Mouse (Mus musculus): Measurements from ENCODE around the gene Pitpnm2. TPM values are rescaled to one million over a fixed set of nuclear protein-coding genes. Genes with fewer than 3 reads are reported as not detected.
"Not testable (repeated sequence)": the region's sequence is repeated elsewhere in the genome, so short reads cannot be mapped to it uniquely, and the experiment has no call there.

Gene Pitpnm2
- 8.0 and 14.3 TPM in 2 replicates for total RNA-seq (2017)

GRCm38 (mm10) chr5:124249614-124250591 lies at the start of gene Pitpnm2:
Gene Pitpnm2 (minus strand): TSS chr5:124249760.
- peak; percentile 32 to 41; a peak in 2 of 4 replicates for ATAC-seq (replicated peaks in 1 of 2; ENCODE audit: insufficient read depth in 1 of 2, low FRiP score in 2 of 2, low TSS enrichment in 1 of 2, low read depth in 1 of 2, poor library complexity in 2 of 2, severe bottlenecking in 2 of 2)

- not testable (repeated sequence) for ATAC-seq (replicated peaks in 1 of 2; ENCODE audit: insufficient read depth in 1 of 2, low FRiP score in 2 of 2, low TSS enrichment in 1 of 2, low read depth in 1 of 2, poor library complexity in 2 of 2, severe bottlenecking in 2 of 2)
Measured at GRCm38 (mm10) chr5:124299307-124299706, 49.7 kb upstream of the Pitpnm2 start.

- no peak for ATAC-seq (replicated peaks in 1 of 2; ENCODE audit: insufficient read depth in 1 of 2, low FRiP score in 2 of 2, low TSS enrichment in 1 of 2, low read depth in 1 of 2, poor library complexity in 2 of 2, severe bottlenecking in 2 of 2)
Measured at GRCm38 (mm10) chr5:124296475-124296874, 46.9 kb upstream of the Pitpnm2 start.

- ATAC-seq (replicated peaks in 1 of 2; ENCODE audit: insufficient read depth in 1 of 2, low FRiP score in 2 of 2, low TSS enrichment in 1 of 2, low read depth in 1 of 2, poor library complexity in 2 of 2, severe bottlenecking in 2 of 2) = no peak
Measured at GRCm38 (mm10) chr5:124293967-124294366, 44.4 kb upstream of the Pitpnm2 start.

- ATAC-seq (replicated peaks in 1 of 2; ENCODE audit: insufficient read depth in 1 of 2, low FRiP score in 2 of 2, low TSS enrichment in 1 of 2, low read depth in 1 of 2, poor library complexity in 2 of 2, severe bottlenecking in 2 of 2) = no peak
Measured at GRCm38 (mm10) chr5:124290216-124290615, 40.7 kb upstream of the Pitpnm2 start.

GRCm38 (mm10) chr5:124287616-124288247 lies 38.2 kb upstream of the Pitpnm2 start:
- no peak for ATAC-seq (replicated peaks in 1 of 2; ENCODE audit: insufficient read depth in 1 of 2, low FRiP score in 2 of 2, low TSS enrichment in 1 of 2, low read depth in 1 of 2, poor library complexity in 2 of 2, severe bottlenecking in 2 of 2)

- no peak for ATAC-seq (replicated peaks in 1 of 2; ENCODE audit: insufficient read depth in 1 of 2, low FRiP score in 2 of 2, low TSS enrichment in 1 of 2, low read depth in 1 of 2, poor library complexity in 2 of 2, severe bottlenecking in 2 of 2)
Measured at GRCm38 (mm10) chr5:124284330-124284729, 34.8 kb upstream of the Pitpnm2 start.

GRCm38 (mm10) chr5:124282854-124283253 lies 33.3 kb upstream of the Pitpnm2 start:
- no peak for ATAC-seq (replicated peaks in 1 of 2; ENCODE audit: insufficient read depth in 1 of 2, low FRiP score in 2 of 2, low TSS enrichment in 1 of 2, low read depth in 1 of 2, poor library complexity in 2 of 2, severe bottlenecking in 2 of 2)

GRCm38 (mm10) chr5:124270226-124270625 lies 20.7 kb upstream of the Pitpnm2 start:
- no peak for ATAC-seq (replicated peaks in 1 of 2; ENCODE audit: insufficient read depth in 1 of 2, low FRiP score in 2 of 2, low TSS enrichment in 1 of 2, low read depth in 1 of 2, poor library complexity in 2 of 2, severe bottlenecking in 2 of 2)

- ATAC-seq (replicated peaks in 1 of 2; ENCODE audit: insufficient read depth in 1 of 2, low FRiP score in 2 of 2, low TSS enrichment in 1 of 2, low read depth in 1 of 2, poor library complexity in 2 of 2, severe bottlenecking in 2 of 2) = no peak
Measured at GRCm38 (mm10) chr5:124269661-124270060, 20.1 kb upstream of the Pitpnm2 start.

- peak in 1 of 2 experiments; percentile 42; a peak in 1 of 4 replicates for ATAC-seq (replicated peaks in 1 of 2; ENCODE audit: insufficient read depth in 1 of 2, low FRiP score in 2 of 2, low TSS enrichment in 1 of 2, low read depth in 1 of 2, poor library complexity in 2 of 2, severe bottlenecking in 2 of 2)
Measured at GRCm38 (mm10) chr5:124267652-124268051, 18.1 kb upstream of the Pitpnm2 start.

- ATAC-seq (replicated peaks in 1 of 2; ENCODE audit: insufficient read depth in 1 of 2, low FRiP score in 2 of 2, low TSS enrichment in 1 of 2, low read depth in 1 of 2, poor library complexity in 2 of 2, severe bottlenecking in 2 of 2) = peak; percentile 59
Measured at GRCm38 (mm10) chr5:124266821-124267220, 17.3 kb upstream of the Pitpnm2 start.

- ATAC-seq (replicated peaks in 1 of 2; ENCODE audit: insufficient read depth in 1 of 2, low FRiP score in 2 of 2, low TSS enrichment in 1 of 2, low read depth in 1 of 2, poor library complexity in 2 of 2, severe bottlenecking in 2 of 2) = no peak
Measured at GRCm38 (mm10) chr5:124263246-124263645, 13.7 kb upstream of the Pitpnm2 start.

- ATAC-seq (replicated peaks in 1 of 2; ENCODE audit: insufficient read depth in 1 of 2, low FRiP score in 2 of 2, low TSS enrichment in 1 of 2, low read depth in 1 of 2, poor library complexity in 2 of 2, severe bottlenecking in 2 of 2) = no peak
Measured at GRCm38 (mm10) chr5:124262090-124262489, 12.5 kb upstream of the Pitpnm2 start.

- peak; percentile 32 to 36; a peak in 2 of 4 replicates for ATAC-seq (replicated peaks in 1 of 2; ENCODE audit: insufficient read depth in 1 of 2, low FRiP score in 2 of 2, low TSS enrichment in 1 of 2, low read depth in 1 of 2, poor library complexity in 2 of 2, severe bottlenecking in 2 of 2)
Measured at GRCm38 (mm10) chr5:124259133-124259532, 9.6 kb upstream of the Pitpnm2 start.

GRCm38 (mm10) chr5:124258026-124258425 lies 8.5 kb upstream of the Pitpnm2 start:
- ATAC-seq (replicated peaks in 1 of 2; ENCODE audit: insufficient read depth in 1 of 2, low FRiP score in 2 of 2, low TSS enrichment in 1 of 2, low read depth in 1 of 2, poor library complexity in 2 of 2, severe bottlenecking in 2 of 2) = no peak

- ATAC-seq (replicated peaks in 1 of 2; ENCODE audit: insufficient read depth in 1 of 2, low FRiP score in 2 of 2, low TSS enrichment in 1 of 2, low read depth in 1 of 2, poor library complexity in 2 of 2, severe bottlenecking in 2 of 2) = no peak
Measured at GRCm38 (mm10) chr5:124255141-124255540, 5.6 kb upstream of the Pitpnm2 start.

GRCm38 (mm10) chr5:124253555-124253954 lies 4.0 kb upstream of the Pitpnm2 start:
- no peak for ATAC-seq (replicated peaks in 1 of 2; ENCODE audit: insufficient read depth in 1 of 2, low FRiP score in 2 of 2, low TSS enrichment in 1 of 2, low read depth in 1 of 2, poor library complexity in 2 of 2, severe bottlenecking in 2 of 2)
